Comparison of ENCODE assay signal across 10 mouse cellular contexts in the genomic region with DNA sequence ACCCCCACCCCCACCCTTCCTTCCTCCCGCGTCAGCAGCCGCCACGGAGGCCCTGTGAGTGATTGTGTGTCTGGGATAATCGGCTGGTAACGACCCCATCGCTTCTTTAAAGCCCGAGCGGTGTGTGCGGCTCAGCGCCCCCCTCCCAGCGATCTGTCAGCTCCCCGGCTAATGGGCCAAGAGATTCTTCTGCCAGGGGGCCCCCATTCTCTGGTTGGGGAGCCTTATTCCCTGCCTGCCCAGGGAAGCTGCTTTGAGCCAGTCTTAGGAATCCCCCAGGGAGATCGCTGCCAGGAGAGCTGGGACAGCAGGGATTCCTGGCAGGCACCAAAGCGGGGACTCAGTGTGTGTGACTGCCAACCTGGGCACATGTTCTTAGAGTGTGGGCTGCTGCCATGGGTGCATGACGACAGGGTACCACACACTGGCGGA. TPM values are rescaled to one million over a fixed set of nuclear protein-coding genes. Genes with fewer than 3 reads are reported as not detected.
DNase-seq lines count a peak whose midpoint lies in the region; ATAC-seq and TF ChIP-seq lines count a peak whose summit lies in the region.
"Had no signal": no experiment of that assay in that cellular context is flagged by ENCODE, and none has a peak within 500 bp of the region (broad histone marks: within the 10 kb centered on the region; RNA-seq: fewer than 3 reads in every experiment).

No protein-coding gene starts in this region.

- H3K36me3 ChIP-seq in heart, embryonic 11.5 days (ENCODE audit: control insufficient read depth, insufficient read depth, low read length) = peaks cover 33% of the 10 kb centered on the region
- peaks cover 26% of the 10 kb centered on the region for H3K36me3 ChIP-seq in neural tube, embryonic 15.5 days
- H3K36me3 ChIP-seq in lung, postnatal 0 days (ENCODE audit: insufficient read depth, low read length) = peaks cover 35% of the 10 kb centered on the region

- H3K4me1 ChIP-seq in heart, embryonic 11.5 days (ENCODE audit: control insufficient read depth, insufficient read depth, low read length) = peaks cover 69% of the 10 kb centered on the region
- peaks cover 79% of the 10 kb centered on the region for H3K4me1 ChIP-seq in neural tube, embryonic 15.5 days
- peaks cover 34% of the 10 kb centered on the region for H3K4me1 ChIP-seq in lung, postnatal 0 days (ENCODE audit: insufficient read depth, low read depth, low read length)

- TF ChIP-seq EP300 in lung, postnatal 0 days (IDR thresholded peaks at IDR 0.05) = no peak

- peak overlapping the region; percentile 16; the same call in 1 of the 2 replicates for H3K4me2 ChIP-seq in heart, embryonic 11.5 days
- peak overlapping the region; percentile 43 for H3K4me2 ChIP-seq in neural tube, embryonic 15.5 days
- H3K4me2 ChIP-seq in lung, postnatal 0 days (replicated peaks; ENCODE audit: low read depth, low read length) = no peak overlapping the region

- H3K9me3 ChIP-seq in heart, embryonic 11.5 days (replicated peaks; ENCODE audit: control insufficient read depth, low read length) = no peaks in the 10 kb centered on the region
- H3K9me3 ChIP-seq in neural tube, embryonic 15.5 days (replicated peaks) = no peaks in the 10 kb centered on the region
- H3K9me3 ChIP-seq in lung, postnatal 0 days (ENCODE audit: low read length) = no peaks in the 10 kb centered on the region
- H3K9me3 ChIP-seq: megakaryocyte, embryonic 14.5 days had no signal

- no peak for DNase-seq in heart, adult 9 months (ENCODE audit: low spot score in 2 of 2)
- DNase-seq in cerebellum, adult 9-11 months = peak; percentile 46
- peak; percentile 71 to 82 for DNase-seq in frontal cortex, postnatal 10 days (ENCODE audit: low spot score in 2 of 2)
- peak; percentile 78 to 82 for DNase-seq in layer of hippocampus, postnatal 10 days (ENCODE audit: low spot score in 2 of 2)
- DNase-seq in lung, postnatal 0 days (ENCODE audit: low spot score) = no peak
- no peak for DNase-seq in adrenal gland, adult 2 months

- ATAC-seq in heart, embryonic 11.5 days (replicated peaks; ENCODE audit: insufficient number of reproducible peaks, low FRiP score, low TSS enrichment) = no peak
- ATAC-seq in neural tube, embryonic 15.5 days (ENCODE audit: low FRiP score) = peak; percentile 36
- ATAC-seq in lung, postnatal 0 days = no peak

- TF ChIP-seq CTCF in lung, postnatal 0 days (IDR thresholded peaks at IDR 0.05) = no peak

- no peak overlapping the region for H3K9ac ChIP-seq in heart, embryonic 11.5 days (ENCODE audit: low read depth, low read length)
- H3K9ac ChIP-seq in neural tube, embryonic 15.5 days (replicated peaks) = peak overlapping the region; percentile 27; the same call in 1 of the 2 replicates
- no peak overlapping the region for H3K9ac ChIP-seq in lung, postnatal 0 days (replicated peaks; ENCODE audit: low read depth)

- no peak overlapping the region for H3K4me3 ChIP-seq in heart, embryonic 11.5 days (ENCODE audit: low read depth, low read length)
- no peak overlapping the region for H3K4me3 ChIP-seq in neural tube, embryonic 15.5 days (replicated peaks)
- no peak overlapping the region for H3K4me3 ChIP-seq in lung, postnatal 0 days (ENCODE audit: low read depth, low read length)
- H3K4me3 ChIP-seq: megakaryocyte, embryonic 14.5 days had no signal

- 30% methylated on average over 17 of the region's 17 CpGs for WGBS in heart, embryonic 11.5 days (ENCODE audit: insufficient replicate concordance)
- 12% methylated on average over 17 of the region's 17 CpGs for WGBS in neural tube, embryonic 15.5 days
- 40% methylated on average over 17 of the region's 17 CpGs for WGBS in lung, postnatal 0 days

- peak overlapping the region; percentile 17; the same call in 1 of the 2 replicates for H3K27ac ChIP-seq in heart, embryonic 11.5 days (ENCODE audit: low read depth, low read length)
- H3K27ac ChIP-seq in neural tube, embryonic 15.5 days (replicated peaks) = peak overlapping the region; percentile 83
- H3K27ac ChIP-seq in lung, postnatal 0 days (ENCODE audit: low read length) = no peak overlapping the region

- H3K27me3 ChIP-seq in heart, embryonic 11.5 days (ENCODE audit: control insufficient read depth, insufficient read depth, low read length) = no peaks in the 10 kb centered on the region
- no peaks in the 10 kb centered on the region for H3K27me3 ChIP-seq in neural tube, embryonic 15.5 days (replicated peaks)
- H3K27me3 ChIP-seq in lung, postnatal 0 days (replicated peaks; ENCODE audit: insufficient read depth, low read length) = no peaks in the 10 kb centered on the region

RNA-seq across cellular contexts. Expression of a gene that starts 13.3 kb away (rescaled TPM):
- 1.3 and 1.5 TPM in 2 replicates for polyA plus RNA-seq in heart, embryonic 11.5 days (2014; fragmentation: Nextera tagmentation; extraction: Ambion mirVana)
- 1 to 10 TPM; 2.4 to 3.6 TPM for total RNA-seq in layer of hippocampus, postnatal 10 days (2021)
- 2.2 and 3.0 TPM in 2 replicates for polyA plus RNA-seq in neural tube, embryonic 15.5 days (2015; fragmentation: Nextera tagmentation; extraction: Ambion mirVana)
- 0.56 and 1.0 TPM in 2 replicates for polyA plus RNA-seq in lung, postnatal 0 days (2015; fragmentation: Nextera tagmentation; extraction: Ambion mirVana)
- not detected for total RNA-seq in adrenal gland, adult 2 months (2021)
- polyA plus RNA-seq in adrenal gland, adult 2 months (2012; rRNA removed) = 1.1 and 1.2 TPM in 2 replicates
- total RNA-seq: MEL had no signal

RNA-seq across cellular contexts. Expression of a gene that starts 41.9 kb away (rescaled TPM):
- 34.9 and 36.6 TPM in 2 replicates for polyA plus RNA-seq in heart, embryonic 11.5 days (2014; fragmentation: Nextera tagmentation; extraction: Ambion mirVana)
- total RNA-seq in layer of hippocampus, postnatal 10 days (2021) = 10 to 100 TPM; 21.7 to 24.0 TPM
- 17.3 and 19.9 TPM in 2 replicates for polyA plus RNA-seq in neural tube, embryonic 15.5 days (2015; fragmentation: Nextera tagmentation; extraction: Ambion mirVana)
- polyA plus RNA-seq in lung, postnatal 0 days (2015; fragmentation: Nextera tagmentation; extraction: Ambion mirVana) = 26.2 and 28.8 TPM in 2 replicates
- 10 to 100 TPM; 17.0 to 30.8 TPM for total RNA-seq in adrenal gland, adult 2 months (2021)
- polyA plus RNA-seq in adrenal gland, adult 2 months (2012; rRNA removed) = 43.7 and 44.9 TPM in 2 replicates

RNA-seq across cellular contexts. Expression of a gene that starts 54.5 kb away (rescaled TPM):
- polyA plus RNA-seq in heart, embryonic 11.5 days (2014; fragmentation: Nextera tagmentation; extraction: Ambion mirVana) = 220 and 244 TPM in 2 replicates
- 10 to 100 TPM; 16.6 to 19.1 TPM for total RNA-seq in layer of hippocampus, postnatal 10 days (2021)
- polyA plus RNA-seq in neural tube, embryonic 15.5 days (2015; fragmentation: Nextera tagmentation; extraction: Ambion mirVana) = 25.8 and 71.2 TPM in 2 replicates
- polyA plus RNA-seq in lung, postnatal 0 days (2015; fragmentation: Nextera tagmentation; extraction: Ambion mirVana) = 11.1 and 16.9 TPM in 2 replicates
- 1 to 10 TPM; 4.1 to 8.1 TPM for total RNA-seq in adrenal gland, adult 2 months (2021)
- polyA plus RNA-seq in adrenal gland, adult 2 months (2012; rRNA removed) = 0.28 and 0.29 TPM in 2 replicates

Comparison
In these comparisons a context has a peak if more than half of its experiments do, and no peak if none do; other contexts are left out.
1. DNase-seq: peak in cerebellum, adult 9-11 months (single experiment), frontal cortex, postnatal 10 days (2 of 2) and layer of hippocampus, postnatal 10 days (2 of 2); none in heart, adult 9 months (0 of 2), lung, postnatal 0 days (single experiment) and adrenal gland, adult 2 months (single experiment).